Mouse (Mus musculus) lung, postnatal 0 days (tissue): ENCODE results near the gene Gsdma3.

Experiments
- CTCF ChIP-seq: IDR thresholded peaks from 2 replicates; pipeline ENCODE4 v1.5.1; 2016; ENCODE audit warnings: antibody characterized with exemption, mild to moderate bottlenecking
- EP300 ChIP-seq: IDR thresholded peaks from 2 replicates; pipeline ENCODE4 v1.6.1; 2016; ENCODE audit warnings: antibody characterized with exemption, mild to moderate bottlenecking, control low read depth

GRCm38 (mm10) chr11:98595473-98595872, 30.7 kb upstream of the Gsdma3 start:
- TF ChIP-seq CTCF (no peak), EP300 (no peak)
